ENCODE assay signal across 9 mouse cellular contexts in the genomic region with DNA sequence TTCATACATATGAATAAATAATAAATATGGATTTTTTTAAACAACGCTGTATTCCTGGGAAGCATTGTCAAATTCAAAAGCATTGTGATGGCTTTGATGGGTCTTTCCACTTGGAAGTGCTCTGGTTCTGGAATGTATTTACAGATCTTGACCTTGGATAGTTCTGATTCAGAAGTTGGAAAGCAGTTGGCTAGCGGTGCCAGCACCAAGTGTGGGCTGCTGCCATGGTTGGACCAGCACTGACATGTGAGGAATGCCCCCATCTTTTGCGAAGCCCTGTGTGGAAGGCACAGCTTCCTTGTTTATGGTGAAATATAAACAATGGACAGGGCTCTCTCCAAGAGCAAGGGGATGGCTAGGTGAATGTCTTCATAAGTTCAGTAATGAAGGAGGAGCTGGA.
"Had no signal": no experiment of that assay in that cellular context is flagged by ENCODE, and none has a peak within 500 bp of the region (broad histone marks: within the 10 kb centered on the region; RNA-seq: fewer than 3 reads in every experiment).

No protein-coding gene starts in this region.

- H3K4me1 ChIP-seq: liver, embryonic 12.5 days; megakaryocyte, embryonic 14.5 days; midbrain, embryonic 15.5 days; neural tube, embryonic 12.5 days had no signal

- H3K4me3 ChIP-seq: left cerebral cortex, adult 2 months; limb, embryonic 15.5 days; liver, embryonic 12.5 days; megakaryocyte, embryonic 14.5 days; midbrain, embryonic 15.5 days; neural tube, embryonic 12.5 days had no signal

- DNase-seq: kidney, adult 8-10 months; kidney, postnatal 25 days; thymus, postnatal 4 days had no signal
